Mouse (Mus musculus) forelimb bud, embryonic 11.5 days (tissue): ENCODE measurements at regions not wholly inside any gene's neighbourhood (a gene's known extent, or its start where the extent isn't known, plus 50 kb on each side); places are given as distances from the start of the nearest gene placed in this dataset.
A peak's percentile ranks its signal among the peaks of the same experiment; 100 is the strongest.
"Not testable (repeated sequence)": the region's sequence is repeated elsewhere in the genome, so short reads cannot be mapped to it uniquely, and the experiment has no call there.

Experiments
- DNase-seq: peaks from one replicate; pipeline ENCODE4 v3.0.0-alpha.2; 2012; ENCODE audit warnings: low read depth, low spot score

DNA sequence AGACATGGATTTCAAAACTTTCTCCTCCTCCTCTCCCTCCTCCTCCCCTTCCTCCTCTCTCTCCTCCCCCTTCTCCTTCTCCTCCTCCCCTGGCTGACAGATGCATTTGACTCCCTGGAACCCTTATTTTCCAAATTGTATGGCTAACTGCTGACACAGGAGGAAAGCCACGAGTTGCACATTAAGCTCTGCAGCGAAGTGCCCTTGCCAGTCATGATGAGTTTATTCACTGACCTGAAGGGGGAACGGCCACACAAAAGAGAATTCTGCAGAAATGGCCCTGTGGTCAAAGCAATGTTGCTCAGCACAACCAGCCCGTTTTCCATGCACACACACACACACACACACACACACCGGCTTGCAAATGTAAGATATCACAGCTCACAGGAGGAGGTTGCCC is 112.6 kb downstream of the Tomm20 start:
- no peak for DNase-seq

GRCm38 (mm10) chr8:126832163-126832978 is 113.3 kb downstream of the Tomm20 start:
- no peak for DNase-seq

DNA sequence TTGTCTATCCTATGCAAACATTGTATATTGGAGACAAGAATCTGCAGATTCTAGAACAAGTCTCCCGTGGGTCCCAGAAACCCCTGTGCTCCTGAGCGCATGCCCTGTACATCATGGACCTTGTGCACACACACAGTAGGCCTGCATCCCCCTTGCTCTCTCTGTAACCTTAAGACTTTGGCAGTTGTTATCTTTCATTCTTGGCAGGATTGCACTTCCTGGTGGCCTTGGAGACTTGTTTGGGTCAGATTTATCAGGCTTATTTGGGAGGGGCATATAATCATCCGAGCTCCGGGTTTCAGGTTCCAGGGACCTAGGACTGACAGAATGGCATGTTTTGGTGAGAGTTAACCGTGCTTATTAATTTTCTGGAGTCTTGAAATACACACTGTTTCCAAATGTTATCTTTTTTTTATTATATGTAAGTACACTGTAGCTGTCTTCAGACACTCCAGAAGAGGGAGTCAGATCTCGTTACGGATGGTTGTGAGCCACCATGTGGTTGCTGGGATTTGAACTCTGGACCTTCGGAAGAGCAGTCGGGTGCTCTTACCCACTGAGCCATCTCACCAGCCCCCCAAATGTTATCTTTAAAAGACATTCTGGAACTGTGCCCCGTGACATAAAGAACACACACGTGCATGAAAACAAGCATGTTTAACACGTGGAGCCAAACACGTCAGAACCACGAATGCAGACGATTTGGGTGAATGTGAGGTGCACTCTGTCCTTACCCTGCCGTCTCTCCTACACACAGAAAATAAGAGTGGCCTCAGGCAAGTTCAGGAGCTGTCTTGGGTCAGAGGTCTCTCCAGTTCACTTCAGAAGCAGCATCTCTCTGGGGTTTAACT is 114.1 kb downstream of the Tomm20 start:
- no peak for DNase-seq

GRCm38 (mm10) chr8:126830242-126830530 is 115.5 kb downstream of the Tomm20 start:
- no peak for DNase-seq

- no peak for DNase-seq
Measured at GRCm38 (mm10) chr8:126829376-126830241, 116.0 kb downstream of the Tomm20 start.

DNA sequence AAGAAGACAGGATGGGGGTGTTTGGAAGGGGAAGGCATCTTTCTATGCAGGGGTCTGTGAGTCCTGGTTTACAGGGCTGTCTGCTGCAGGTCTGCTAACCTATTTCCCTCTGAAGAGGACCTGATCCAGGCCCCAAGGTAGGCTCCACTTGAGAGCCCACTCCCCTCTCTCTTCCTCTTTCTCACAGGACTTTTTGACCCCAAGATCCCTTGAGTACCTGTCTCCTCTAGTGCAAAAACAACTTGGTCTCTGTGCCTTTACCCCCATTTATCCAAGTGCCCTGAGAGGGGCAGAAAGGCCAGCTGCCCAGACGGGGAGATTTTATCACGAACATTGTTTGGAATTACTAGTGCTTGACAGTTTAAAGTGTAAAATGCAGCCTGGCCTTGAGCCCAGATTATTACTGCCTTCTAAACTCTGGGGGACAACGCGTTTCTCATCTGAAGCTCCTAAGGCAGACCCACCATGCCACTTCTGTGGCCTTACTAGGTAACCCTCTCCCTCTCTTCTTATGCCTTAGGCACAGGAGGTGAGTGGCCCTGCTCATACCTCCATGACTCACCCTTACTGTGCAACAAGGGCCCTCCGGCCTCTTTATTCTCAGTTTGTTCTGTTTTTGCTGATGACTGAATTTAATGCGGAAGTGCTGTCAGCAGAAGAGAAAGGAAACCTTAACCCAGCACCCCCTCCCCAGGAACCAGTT is 117.8 kb downstream of the Tomm20 start:
- DNase-seq = no peak

GRCm38 (mm10) chr8:126826328-126827285 is 119.0 kb downstream of the Tomm20 start:
- peak; percentile 97 for DNase-seq

DNA sequence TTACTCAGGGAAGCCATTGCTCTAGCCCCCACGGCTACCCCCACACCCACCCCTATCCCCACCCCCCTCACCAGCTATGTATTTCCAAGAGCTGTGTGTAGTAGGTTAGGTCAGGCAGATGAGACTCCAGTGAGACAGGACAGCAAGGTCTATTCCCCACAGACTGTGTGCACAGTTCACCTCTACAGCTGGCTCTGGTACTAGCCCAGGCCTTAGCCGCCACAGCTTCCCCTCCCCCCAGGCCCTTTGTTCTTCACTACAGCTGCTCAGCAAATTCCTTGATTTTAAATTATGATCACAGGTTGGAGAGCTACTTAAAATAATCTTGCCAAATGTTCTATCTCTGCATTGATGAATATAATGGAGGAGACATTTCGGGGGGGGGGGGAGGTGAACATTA is 119.8 kb downstream of the Tomm20 start:
- DNase-seq = peak; percentile 78

DNA sequence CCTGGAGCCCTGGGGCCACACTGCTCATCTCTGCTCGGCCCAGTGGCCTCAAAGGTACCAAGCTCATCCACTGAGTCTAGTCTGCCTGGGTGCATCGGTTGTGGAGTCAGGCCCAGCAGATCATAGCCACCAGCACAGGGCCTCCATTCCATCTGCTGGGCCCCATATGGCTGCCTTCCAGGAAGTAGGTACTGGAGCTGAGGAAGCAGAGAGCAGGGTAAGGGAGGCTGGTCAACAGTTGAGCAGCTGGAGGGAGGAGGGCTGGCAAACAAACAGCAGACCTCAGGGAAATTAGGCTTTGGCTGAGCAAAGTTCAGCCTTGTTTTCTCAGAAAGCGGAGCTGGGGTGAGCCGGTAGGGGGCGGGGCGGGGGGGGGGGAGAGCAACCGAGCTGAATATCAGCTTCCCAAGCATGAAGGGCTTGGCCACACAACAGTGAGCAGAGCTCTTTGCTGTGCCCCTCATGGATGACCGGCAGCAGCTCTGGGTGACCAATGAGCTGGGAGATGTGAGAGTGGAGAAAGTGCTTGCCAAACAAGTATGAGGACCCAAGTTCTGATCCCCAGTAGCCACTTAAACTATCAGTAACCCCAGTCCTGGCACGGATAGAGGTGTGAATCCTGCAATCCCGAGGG is 121.0 kb downstream of the Tomm20 start:
- peak; percentile 36 for DNase-seq

- DNase-seq = no peak
Measured at GRCm38 (mm10) chr8:126822269-126822668, 123.4 kb downstream of the Tomm20 start.

GRCm38 (mm10) chr8:126821279-126821678 is 124.4 kb downstream of the Tomm20 start:
- no peak for DNase-seq

DNA sequence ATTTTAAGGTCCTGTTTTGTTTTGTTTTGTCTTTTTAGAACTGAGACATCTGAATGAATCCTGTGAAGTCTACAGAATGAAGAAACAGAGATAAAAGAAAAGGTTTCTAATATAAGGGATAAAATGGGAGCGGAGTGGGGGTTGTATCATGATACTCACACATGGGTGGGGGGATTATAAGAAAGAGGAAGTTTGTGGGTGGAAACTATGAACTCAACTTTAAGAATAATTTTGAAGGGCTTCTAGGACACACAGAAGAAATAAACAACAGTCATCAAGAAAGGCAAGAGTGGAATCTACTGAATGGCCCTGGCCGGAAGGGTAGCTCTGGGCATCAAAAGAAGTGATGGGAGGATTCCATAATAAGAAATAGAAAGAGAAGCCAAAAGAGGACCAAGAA is 125.1 kb downstream of the Tomm20 start:
- no peak for DNase-seq

DNA sequence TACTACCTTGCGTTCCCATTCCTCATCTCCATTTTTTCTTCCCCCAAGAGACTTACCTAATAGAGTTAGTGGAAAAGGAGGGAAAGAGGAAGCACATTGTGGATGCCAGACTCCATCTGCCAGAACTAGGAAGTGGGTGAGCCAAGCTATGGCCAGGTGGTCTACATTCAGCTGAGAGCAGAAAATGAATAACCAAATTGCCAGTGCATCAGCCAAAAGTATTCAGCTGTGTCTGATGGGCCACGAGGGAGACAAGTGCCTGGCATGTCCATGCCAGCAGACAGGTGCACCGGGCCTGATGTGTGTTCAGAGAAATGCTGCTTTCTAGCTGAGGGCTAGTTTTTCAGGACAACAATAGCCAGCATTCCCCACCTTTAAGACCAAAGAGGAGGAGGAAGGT is 126.4 kb downstream of the Tomm20 start:
- no peak for DNase-seq

GRCm38 (mm10) chr8:126816155-126816554 is 129.5 kb downstream of the Tomm20 start:
- DNase-seq = no peak

DNA sequence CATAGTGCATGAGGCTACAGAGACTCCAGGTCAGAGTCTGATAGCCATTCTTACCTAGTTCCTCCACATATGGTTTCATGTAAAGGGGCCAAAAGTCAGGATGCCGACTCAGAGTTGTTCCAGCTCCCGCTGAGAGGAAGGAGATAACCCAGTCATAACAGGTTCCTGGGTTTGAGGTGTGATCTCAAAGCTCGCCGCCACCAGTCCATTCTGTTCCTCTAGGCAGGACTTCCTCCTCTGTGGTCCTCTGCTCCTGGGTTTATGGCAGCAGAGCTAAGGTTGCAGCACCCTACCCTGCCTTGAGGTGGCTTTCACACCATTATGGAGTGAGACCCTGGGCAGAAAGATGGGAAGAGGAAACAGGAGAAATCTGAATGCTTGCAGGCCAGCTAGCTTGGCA is 131.2 kb downstream of the Tomm20 start:
- no peak for DNase-seq

DNA sequence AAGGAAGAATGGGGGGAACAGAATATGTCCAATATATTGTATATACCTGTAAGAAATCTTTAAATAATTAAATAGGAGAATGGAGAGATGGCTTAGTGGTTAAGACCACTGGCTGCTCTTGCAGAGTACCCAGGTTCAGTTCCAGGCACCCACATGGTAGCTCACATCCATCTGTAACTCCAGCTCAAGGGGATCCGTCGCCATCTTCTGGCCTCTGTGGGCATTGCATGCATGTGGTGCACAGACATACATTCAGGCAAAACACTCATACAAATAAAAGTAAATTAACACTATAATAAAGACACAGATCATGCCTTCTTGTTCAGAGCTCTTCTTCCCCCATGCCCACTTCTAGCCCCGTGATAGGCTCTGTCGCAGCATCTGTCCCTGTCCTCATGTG is 132.0 kb downstream of the Tomm20 start:
- no peak for DNase-seq

GRCm38 (mm10) chr8:126812777-126813176 is 132.9 kb downstream of the Tomm20 start:
- no peak for DNase-seq

GRCm38 (mm10) chr8:126811358-126811757 is 134.3 kb downstream of the Tomm20 start:
- not testable (repeated sequence) for DNase-seq

- no peak for DNase-seq
Measured at GRCm38 (mm10) chr8:126810516-126810915, 135.1 kb downstream of the Tomm20 start.

DNA sequence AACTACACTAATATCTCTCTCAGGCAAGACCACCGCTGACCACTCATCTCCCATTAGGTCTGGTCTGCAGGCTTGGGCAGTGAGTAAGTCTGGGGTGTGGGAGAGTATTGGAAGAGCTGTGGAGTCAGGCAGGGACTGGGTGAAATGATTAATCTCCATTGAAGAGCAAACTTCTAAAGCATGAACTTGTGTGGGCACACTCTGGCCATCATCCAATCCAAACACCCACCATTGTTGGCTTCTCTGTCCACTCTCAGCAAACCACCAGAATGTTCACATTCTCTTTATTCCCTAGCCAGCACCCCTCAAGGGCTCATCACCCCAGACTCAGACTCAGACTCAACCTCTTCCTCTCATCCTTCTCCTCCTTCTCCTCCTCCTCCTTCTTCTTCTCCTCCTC is 136.3 kb downstream of the Tomm20 start:
- no peak for DNase-seq
